Mouse (Mus musculus) megakaryocyte, embryonic 14.5 days (primary cell): ENCODE results near the gene Pcdh9.

ENCODE experiments used
- FLI1 ChIP-seq: IDR thresholded peaks from 2 replicates; pipeline ENCODE4 v1.6.1; 2012; ENCODE audit warnings: low read length, inconsistent platforms, mixed read lengths
- GATA1 ChIP-seq: IDR thresholded peaks from 3 replicates; pipeline ENCODE4 v1.6.1; 2012; ENCODE audit warnings: mixed read lengths, low read length, inconsistent platforms, borderline replicate concordance

DNA sequence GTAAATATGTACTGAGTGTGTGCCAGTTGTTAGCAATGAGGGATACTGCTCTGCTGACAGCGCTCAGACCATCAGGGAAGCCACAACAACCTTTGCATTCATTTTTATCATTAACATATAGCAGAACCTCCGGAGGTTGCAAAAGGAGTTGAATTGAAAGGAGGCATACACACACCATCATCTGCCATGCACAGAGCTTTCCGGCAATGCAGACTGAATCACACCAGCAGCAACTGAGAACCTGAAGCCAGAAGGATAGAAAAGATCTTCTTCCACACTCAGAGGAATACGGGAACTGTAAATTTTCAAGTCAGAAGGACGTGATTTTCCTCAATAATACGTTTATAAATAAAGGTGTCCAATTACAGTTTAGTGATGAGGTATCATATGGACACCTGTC lies 747.1 kb downstream of the Pcdh9 start:
- no peak for TF ChIP-seq GATA1
- no peak for TF ChIP-seq FLI1
